Mouse (Mus musculus): ENCODE data around the gene Socs2.

DNA sequence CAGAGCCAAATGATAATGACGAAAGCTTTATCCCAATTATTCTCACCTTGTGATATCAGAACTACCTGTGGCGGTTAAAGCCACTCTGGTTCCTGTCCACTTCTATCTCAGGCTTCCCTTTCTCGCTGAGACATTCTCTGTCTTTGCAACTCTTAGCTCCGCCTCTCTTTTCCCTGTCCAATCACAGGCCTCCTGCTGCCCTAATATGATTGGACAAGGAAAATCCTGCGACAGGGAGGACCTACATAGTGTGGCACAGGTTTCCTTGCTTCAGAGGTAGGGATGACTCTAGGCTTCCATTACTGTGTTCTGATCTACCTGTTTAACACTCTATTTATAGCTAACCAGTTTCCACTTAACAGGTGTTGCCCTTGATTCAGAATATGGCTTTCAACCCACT lies 36.3 kb upstream of the Socs2 start:
- no peak for TF ChIP-seq POLR2A (IDR thresholded peaks at IDR 0.05; ENCODE audit: borderline replicate concordance, extremely low read depth, low read depth, low read length)
- no peak for TF ChIP-seq CTCF (IDR thresholded peaks at IDR 0.05; ENCODE audit: insufficient read depth, low read length)

All from lung, adult 2 months (tissue).